Mouse (Mus musculus): ENCODE data around the gene Camta1. TPM values are rescaled to one million over a fixed set of nuclear protein-coding genes. Genes with fewer than 3 reads are reported as not detected.
"Not testable (repeated sequence)": the region's sequence is repeated elsewhere in the genome, so short reads cannot be mapped to it uniquely, and the experiment has no call there.

Gene Camta1
- polyA plus RNA-seq, 1 experiment from 2014 or later: 137 TPM

DNA sequence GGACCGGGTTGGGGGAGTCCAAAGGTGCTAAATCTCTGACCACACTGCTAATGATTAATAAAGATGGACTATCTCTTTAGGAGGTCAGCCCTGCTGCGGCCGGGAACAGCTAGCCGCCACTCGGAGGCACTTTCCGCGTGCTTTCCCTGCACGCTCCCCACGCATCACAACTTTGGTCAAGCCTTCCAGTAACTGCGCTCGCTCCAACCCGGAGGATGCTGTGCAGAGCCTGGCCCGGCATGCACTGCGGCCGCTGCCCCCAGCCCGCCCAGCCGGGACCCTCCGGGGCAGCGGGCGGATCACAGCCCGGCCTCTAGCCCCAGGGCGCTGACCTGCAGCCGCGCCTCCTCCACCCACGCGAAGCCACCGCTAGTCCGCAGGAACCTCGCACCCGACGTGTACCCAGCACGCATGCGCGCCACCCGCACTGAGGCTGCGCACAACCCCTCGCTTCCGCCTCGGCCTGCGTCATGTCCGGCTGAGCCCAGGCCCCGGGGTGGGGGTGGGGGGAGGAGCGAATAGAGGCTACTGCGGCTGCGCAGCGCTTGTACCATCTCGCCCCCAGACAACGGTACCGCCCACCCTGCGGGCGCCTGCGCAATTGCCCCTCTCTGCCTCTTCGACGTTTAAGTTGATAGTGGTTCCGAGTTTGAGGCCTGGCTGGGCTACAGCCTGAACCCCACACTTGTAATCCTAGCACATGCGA, 952.1 kb downstream of the Camta1 start:
- Histone ChIP-seq H3K9me3 (replicated peaks; ENCODE audit: control insufficient read depth, low read length) (no peaks in the 10 kb centered on the region), H3K4me2 (peak overlapping the region; percentile 68), H3K27me3 (ENCODE audit: control insufficient read depth, insufficient read depth, low read length) (no peaks in the 10 kb centered on the region), H3K4me1 (ENCODE audit: control insufficient read depth, insufficient read depth, low read length) (no peaks in the 10 kb centered on the region), H3K27ac (ENCODE audit: low read depth, low read length) (peak overlapping the region; percentile 92), H3K9ac (ENCODE audit: low read depth, low read length) (peak overlapping the region; percentile 92), H3K4me3 (ENCODE audit: low read depth, low read length) (peak overlapping the region; percentile 79), H3K36me3 (ENCODE audit: control insufficient read depth, insufficient read depth, low read length) (no peaks in the 10 kb centered on the region)
- WGBS (ENCODE audit: insufficient replicate concordance): under 1% methylated on average over 56 of the region's 56 CpGs
- ATAC-seq (replicated peaks; ENCODE audit: insufficient number of reproducible peaks, low FRiP score, low TSS enrichment): peak; percentile 90

DNA sequence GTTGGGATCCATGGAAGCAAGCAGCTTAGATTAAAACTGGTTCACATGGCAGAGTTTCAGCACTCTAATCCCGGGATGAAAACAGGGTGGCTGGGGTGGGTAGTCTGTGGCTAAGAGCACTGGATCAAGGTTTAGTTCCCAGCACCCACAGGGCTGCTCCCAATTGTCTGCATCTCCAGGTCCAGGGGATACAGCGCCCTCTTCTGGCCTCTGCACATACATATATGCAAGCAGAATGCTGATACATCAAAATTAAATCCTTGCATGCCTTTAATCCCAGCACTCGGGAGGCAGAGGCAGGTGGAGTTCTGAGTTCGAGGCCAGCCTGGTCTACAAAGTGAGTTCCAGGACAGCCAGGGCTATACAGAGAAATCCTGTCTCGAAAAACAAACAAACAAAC, 953.2 kb downstream of the Camta1 start:
- not testable (repeated sequence) for H3K36me3 ChIP-seq (ENCODE audit: control insufficient read depth, insufficient read depth, low read length); H3K27me3 ChIP-seq (ENCODE audit: control insufficient read depth, insufficient read depth, low read length); H3K9me3 ChIP-seq (replicated peaks; ENCODE audit: control insufficient read depth, low read length); ATAC-seq (replicated peaks; ENCODE audit: insufficient number of reproducible peaks, low FRiP score, low TSS enrichment); H3K4me3 ChIP-seq (ENCODE audit: low read depth, low read length); H3K27ac ChIP-seq (ENCODE audit: low read depth, low read length); H3K9ac ChIP-seq (ENCODE audit: low read depth, low read length); H3K4me1 ChIP-seq (ENCODE audit: control insufficient read depth, insufficient read depth, low read length)
- WGBS (ENCODE audit: insufficient replicate concordance): 74% methylated on average over 5 of the region's 5 CpGs
- H3K4me2 ChIP-seq: peak overlapping the region; percentile 68

DNA sequence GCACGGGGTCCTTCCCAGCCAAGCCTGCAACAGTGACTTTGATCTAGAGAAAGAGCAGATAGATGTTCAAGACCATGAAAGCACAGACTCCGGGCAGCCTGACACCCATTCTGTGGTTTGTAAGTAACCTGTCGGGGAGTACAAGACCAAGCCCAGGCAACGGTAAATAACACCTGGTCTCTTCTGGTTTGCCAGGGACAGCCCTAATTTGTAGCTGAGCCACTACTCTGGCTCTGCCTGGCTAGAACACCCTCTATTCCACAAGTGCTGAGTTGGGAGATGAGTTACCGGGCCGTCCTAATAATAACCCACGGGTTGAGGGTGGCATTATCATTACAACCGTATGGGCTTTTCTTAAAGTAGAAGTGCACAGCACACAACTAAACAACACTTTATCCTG, 954.6 kb downstream of the Camta1 start:
- Histone ChIP-seq H3K27me3 (ENCODE audit: control insufficient read depth, insufficient read depth, low read length) (no peaks in the 10 kb centered on the region), H3K9me3 (replicated peaks; ENCODE audit: control insufficient read depth, low read length) (no peaks in the 10 kb centered on the region), H3K36me3 (ENCODE audit: control insufficient read depth, insufficient read depth, low read length) (peaks cover 19% of the 10 kb centered on the region; the same call in 1 of the 2 replicates), H3K27ac (ENCODE audit: low read depth, low read length) (no peak overlapping the region), H3K4me2 (no peak overlapping the region), H3K4me1 (ENCODE audit: control insufficient read depth, insufficient read depth, low read length) (no peaks in the 10 kb centered on the region; the same call in 1 of the 2 replicates), H3K4me3 (ENCODE audit: low read depth, low read length) (no peak overlapping the region), H3K9ac (ENCODE audit: low read depth, low read length) (no peak overlapping the region)
- no peak for ATAC-seq (replicated peaks; ENCODE audit: insufficient number of reproducible peaks, low FRiP score, low TSS enrichment)
- 90% methylated on average over 8 of the region's 8 CpGs for WGBS (ENCODE audit: insufficient replicate concordance)

DNA sequence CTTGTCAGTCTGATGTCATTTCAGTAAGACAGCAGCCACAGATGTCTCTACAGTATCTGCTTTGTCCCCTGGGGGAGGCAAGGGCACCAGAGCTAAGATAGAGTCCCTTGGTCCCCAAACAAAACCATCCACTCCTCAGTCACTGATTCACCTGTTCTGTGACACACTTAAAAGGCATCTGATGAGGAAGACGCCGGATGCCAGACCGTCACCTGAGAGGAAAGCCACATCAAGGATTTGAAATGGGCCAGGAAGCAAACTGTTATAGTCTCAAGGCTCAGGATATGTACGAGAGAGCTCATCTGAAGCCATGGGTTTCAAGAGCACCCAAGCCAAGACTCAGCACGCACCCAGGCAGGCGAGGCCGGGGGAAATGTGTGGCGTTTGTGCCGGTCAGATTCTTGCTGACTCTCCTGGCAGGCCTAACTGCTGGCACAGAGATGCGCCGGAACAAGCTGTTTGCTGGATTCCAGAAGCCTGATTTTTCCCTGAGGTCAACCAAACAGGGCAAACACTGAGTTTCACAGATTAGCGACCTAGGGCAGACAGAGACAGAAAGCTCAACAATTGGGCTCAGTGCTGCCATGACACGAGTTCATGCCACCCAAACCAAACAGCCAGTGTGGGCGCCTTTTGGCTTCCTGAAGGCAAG, 958.5 kb downstream of the Camta1 start:
- H3K27ac ChIP-seq (ENCODE audit: low read depth, low read length): no peak overlapping the region
- H3K4me2 ChIP-seq: no peak overlapping the region
- no peaks in the 10 kb centered on the region for H3K27me3 ChIP-seq (ENCODE audit: control insufficient read depth, insufficient read depth, low read length)
- H3K36me3 ChIP-seq (ENCODE audit: control insufficient read depth, insufficient read depth, low read length): peaks cover 32% of the 10 kb centered on the region
- WGBS (ENCODE audit: insufficient replicate concordance): 94% methylated on average over 14 of the region's 14 CpGs
- no peak overlapping the region for H3K9ac ChIP-seq (ENCODE audit: low read depth, low read length)
- ATAC-seq (replicated peaks; ENCODE audit: insufficient number of reproducible peaks, low FRiP score, low TSS enrichment): no peak
- no peak overlapping the region for H3K4me3 ChIP-seq (ENCODE audit: low read depth, low read length)
- no peaks in the 10 kb centered on the region for H3K9me3 ChIP-seq (replicated peaks; ENCODE audit: control insufficient read depth, low read length)
- no peaks in the 10 kb centered on the region; the same call in 1 of the 2 replicates for H3K4me1 ChIP-seq (ENCODE audit: control insufficient read depth, insufficient read depth, low read length)

DNA sequence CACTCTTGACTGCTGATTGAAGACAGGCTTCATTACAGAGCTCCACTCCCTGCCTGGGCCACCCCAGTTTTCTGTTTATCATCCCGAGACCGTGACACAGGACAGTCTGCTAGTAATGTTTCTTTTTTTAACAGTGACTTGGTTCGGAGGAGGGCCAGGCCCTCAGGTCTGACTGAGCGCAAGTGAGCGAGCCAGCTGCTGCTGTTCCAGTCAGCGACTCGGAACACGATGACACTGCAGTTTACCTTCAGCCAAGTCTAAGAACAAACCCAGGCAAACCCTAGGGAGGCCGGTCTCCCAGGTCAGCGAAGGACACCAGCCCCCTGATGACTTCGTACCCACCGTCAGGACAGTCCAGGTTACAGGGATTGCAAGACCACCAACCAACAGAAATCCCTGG, 959.6 kb downstream of the Camta1 start:
- peaks cover 37% of the 10 kb centered on the region for H3K36me3 ChIP-seq (ENCODE audit: control insufficient read depth, insufficient read depth, low read length)
- ATAC-seq (replicated peaks; ENCODE audit: insufficient number of reproducible peaks, low FRiP score, low TSS enrichment): no peak
- H3K9ac ChIP-seq (ENCODE audit: low read depth, low read length): 0 out of 2 replicates have a peak overlapping the region, but pooled peaks have one; percentile 22
- H3K27ac ChIP-seq (ENCODE audit: low read depth, low read length): peak overlapping the region; percentile 50; the same call in 1 of the 2 replicates
- no peaks in the 10 kb centered on the region for H3K27me3 ChIP-seq (ENCODE audit: control insufficient read depth, insufficient read depth, low read length)
- H3K4me2 ChIP-seq: no peak overlapping the region
- no peaks in the 10 kb centered on the region; the same call in 1 of the 2 replicates for H3K4me1 ChIP-seq (ENCODE audit: control insufficient read depth, insufficient read depth, low read length)
- WGBS (ENCODE audit: insufficient replicate concordance): 75% methylated on average over 12 of the region's 12 CpGs
- H3K9me3 ChIP-seq (replicated peaks; ENCODE audit: control insufficient read depth, low read length): no peaks in the 10 kb centered on the region
- no peak overlapping the region for H3K4me3 ChIP-seq (ENCODE audit: low read depth, low read length)

DNA sequence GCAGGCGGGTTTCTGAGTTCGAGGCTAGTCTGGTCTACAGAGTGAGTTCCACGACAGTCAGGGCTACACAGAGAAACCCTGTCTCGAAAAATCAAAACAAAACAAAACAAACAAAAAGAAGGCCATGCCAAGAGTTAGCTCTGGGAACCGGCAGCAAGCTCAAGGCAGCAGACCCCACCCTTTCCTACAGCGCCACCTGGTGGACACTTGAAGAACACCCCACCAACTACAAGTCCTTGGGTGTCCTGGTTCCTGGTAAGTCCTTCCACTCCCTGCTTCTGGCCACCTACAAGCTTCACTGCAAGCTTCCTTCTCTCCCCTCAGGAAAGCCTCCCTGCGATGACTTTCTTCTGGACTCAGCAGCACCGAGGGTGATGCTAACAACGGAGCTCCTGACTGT, 960.0 kb downstream of the Camta1 start:
- Histone ChIP-seq H3K4me3 (ENCODE audit: low read depth, low read length) (no peak overlapping the region), H3K27ac (ENCODE audit: low read depth, low read length) (peak overlapping the region; percentile 50; the same call in 1 of the 2 replicates), H3K4me1 (ENCODE audit: control insufficient read depth, insufficient read depth, low read length) (no peaks in the 10 kb centered on the region; the same call in 1 of the 2 replicates), H3K4me2 (no peak overlapping the region), H3K27me3 (ENCODE audit: control insufficient read depth, insufficient read depth, low read length) (no peaks in the 10 kb centered on the region), H3K36me3 (ENCODE audit: control insufficient read depth, insufficient read depth, low read length) (peaks cover 41% of the 10 kb centered on the region), H3K9ac (ENCODE audit: low read depth, low read length) (0 out of 2 replicates have a peak overlapping the region, but pooled peaks have one; percentile 22), H3K9me3 (replicated peaks; ENCODE audit: control insufficient read depth, low read length) (no peaks in the 10 kb centered on the region)
- WGBS (ENCODE audit: insufficient replicate concordance): 51% methylated on average over 9 of the region's 9 CpGs
- ATAC-seq (replicated peaks; ENCODE audit: insufficient number of reproducible peaks, low FRiP score, low TSS enrichment): no peak

DNA sequence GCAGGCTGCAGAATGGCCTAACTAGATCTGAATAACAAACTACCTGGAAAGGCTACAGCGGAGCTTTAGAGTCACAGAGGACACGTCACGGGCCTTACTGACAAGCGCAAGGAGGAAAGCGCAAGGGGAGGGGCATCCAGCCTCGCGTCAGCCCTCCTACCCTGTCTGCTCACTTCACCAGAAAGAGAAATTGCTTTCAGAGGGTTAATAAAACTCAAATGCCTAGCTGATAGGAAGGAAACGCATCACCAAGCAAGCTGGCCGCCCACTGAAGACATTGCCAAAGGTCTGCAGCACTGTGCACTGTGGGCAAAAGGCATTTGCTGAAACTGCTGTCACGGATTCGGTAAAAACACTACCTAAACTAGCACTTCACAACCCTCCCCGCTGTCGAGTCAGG, 961.2 kb downstream of the Camta1 start:
- H3K4me2 ChIP-seq: no peak overlapping the region
- no peak for ATAC-seq (replicated peaks; ENCODE audit: insufficient number of reproducible peaks, low FRiP score, low TSS enrichment)
- H3K36me3 ChIP-seq (ENCODE audit: control insufficient read depth, insufficient read depth, low read length): peaks cover 44% of the 10 kb centered on the region
- no peak overlapping the region for H3K4me3 ChIP-seq (ENCODE audit: low read depth, low read length)
- H3K9ac ChIP-seq (ENCODE audit: low read depth, low read length): no peak overlapping the region
- no peaks in the 10 kb centered on the region for H3K27me3 ChIP-seq (ENCODE audit: control insufficient read depth, insufficient read depth, low read length)
- 92% methylated on average over 13 of the region's 13 CpGs for WGBS (ENCODE audit: insufficient replicate concordance)
- no peak overlapping the region for H3K27ac ChIP-seq (ENCODE audit: low read depth, low read length)
- H3K4me1 ChIP-seq (ENCODE audit: control insufficient read depth, insufficient read depth, low read length): no peaks in the 10 kb centered on the region; the same call in 1 of the 2 replicates
- no peaks in the 10 kb centered on the region for H3K9me3 ChIP-seq (replicated peaks; ENCODE audit: control insufficient read depth, low read length)

DNA sequence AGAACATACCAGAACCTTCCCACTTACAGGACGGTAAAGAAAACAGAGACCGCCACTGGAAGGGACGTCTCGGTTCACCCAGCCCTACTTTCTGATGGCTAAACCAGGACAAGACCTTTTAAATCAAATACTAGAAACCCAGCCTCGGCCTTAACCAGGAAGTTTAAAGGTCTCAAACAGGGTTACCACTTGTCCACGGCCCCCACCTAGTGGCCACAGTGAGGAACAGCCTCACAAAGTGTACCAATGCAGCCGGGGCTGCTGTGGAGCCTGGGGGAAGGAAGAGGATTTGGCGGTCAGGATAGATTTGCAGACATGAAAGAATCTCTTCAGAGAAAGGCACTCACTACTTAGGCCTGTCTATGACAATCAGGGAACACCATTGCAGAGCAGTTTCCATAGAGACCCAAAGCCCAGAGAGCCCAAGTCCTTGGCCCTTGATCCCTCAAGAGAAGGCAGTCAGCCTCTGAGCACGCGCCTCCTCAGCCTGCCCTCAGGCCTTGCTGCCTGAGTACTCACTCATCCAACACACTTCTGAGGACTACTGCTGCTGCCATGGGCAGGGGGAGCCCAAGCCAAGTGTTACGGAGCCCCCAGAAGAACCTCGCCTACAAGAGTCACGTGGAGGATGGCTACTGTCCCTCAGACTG, 962.8 kb downstream of the Camta1 start:
- no peaks in the 10 kb centered on the region for H3K27me3 ChIP-seq (ENCODE audit: control insufficient read depth, insufficient read depth, low read length)
- H3K9ac ChIP-seq (ENCODE audit: low read depth, low read length): no peak overlapping the region
- H3K27ac ChIP-seq (ENCODE audit: low read depth, low read length): no peak overlapping the region
- no peak overlapping the region for H3K4me3 ChIP-seq (ENCODE audit: low read depth, low read length)
- peaks cover 40% of the 10 kb centered on the region for H3K36me3 ChIP-seq (ENCODE audit: control insufficient read depth, insufficient read depth, low read length)
- ATAC-seq (replicated peaks; ENCODE audit: insufficient number of reproducible peaks, low FRiP score, low TSS enrichment): no peak
- WGBS (ENCODE audit: insufficient replicate concordance): 56% methylated on average over 13 of the region's 13 CpGs
- no peak overlapping the region for H3K4me2 ChIP-seq
- H3K9me3 ChIP-seq (replicated peaks; ENCODE audit: control insufficient read depth, low read length): no peaks in the 10 kb centered on the region
- H3K4me1 ChIP-seq (ENCODE audit: control insufficient read depth, insufficient read depth, low read length): no peaks in the 10 kb centered on the region; the same call in 1 of the 2 replicates
